Mouse (Mus musculus) brain, embryonic 14.5 days (tissue): Measurements from ENCODE around the gene Amz1.

Experiments used
- CTCF ChIP-seq: fragments of 200-500 bp; IDR thresholded peaks from 2 replicates; pipeline ENCODE4 v1.5.1; 2012; ENCODE audit warnings: inconsistent platforms, mild to moderate bottlenecking, moderate library complexity, borderline replicate concordance; ENCODE audit not compliant: insufficient read depth, insufficient read length; ENCODE audit errors: extremely low read depth
- POLR2A ChIP-seq: fragments of 200-500 bp; IDR thresholded peaks from 2 replicates; pipeline ENCODE4 v1.6.1; 2012; ENCODE audit warnings: mild to moderate bottlenecking, inconsistent platforms, borderline replicate concordance; ENCODE audit not compliant: poor library complexity, insufficient read depth, insufficient read length, severe bottlenecking; ENCODE audit errors: extremely low read depth

DNA sequence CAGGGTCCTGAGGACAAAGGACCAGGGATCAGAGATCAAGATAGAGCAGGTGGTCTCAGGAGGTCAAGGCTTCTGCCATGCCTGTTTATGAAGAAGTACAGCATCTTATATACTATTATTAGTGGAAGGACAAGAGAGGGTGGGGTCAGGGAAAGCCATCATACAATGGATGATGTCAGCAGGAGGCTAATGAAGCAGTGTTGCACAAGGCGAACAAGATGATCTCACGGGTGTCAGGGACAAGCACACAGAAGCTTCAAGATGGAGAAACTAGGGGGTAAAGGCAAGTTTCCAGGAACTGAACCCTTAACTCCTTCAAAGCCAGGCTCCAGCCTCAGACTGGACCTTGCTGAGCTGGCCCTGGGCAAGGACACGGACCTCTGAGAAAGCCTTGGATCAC lies 1.8 kb upstream of the Amz1 start:
- TF ChIP-seq CTCF: no peak
- no peak for TF ChIP-seq POLR2A
